Mouse (Mus musculus): ENCODE data around the gene 9530003J23Rik.
"Not testable (repeated sequence)": the region's sequence is repeated elsewhere in the genome, so short reads cannot be mapped to it uniquely, and the experiment has no call there.

Gene 9530003J23Rik

DNA sequence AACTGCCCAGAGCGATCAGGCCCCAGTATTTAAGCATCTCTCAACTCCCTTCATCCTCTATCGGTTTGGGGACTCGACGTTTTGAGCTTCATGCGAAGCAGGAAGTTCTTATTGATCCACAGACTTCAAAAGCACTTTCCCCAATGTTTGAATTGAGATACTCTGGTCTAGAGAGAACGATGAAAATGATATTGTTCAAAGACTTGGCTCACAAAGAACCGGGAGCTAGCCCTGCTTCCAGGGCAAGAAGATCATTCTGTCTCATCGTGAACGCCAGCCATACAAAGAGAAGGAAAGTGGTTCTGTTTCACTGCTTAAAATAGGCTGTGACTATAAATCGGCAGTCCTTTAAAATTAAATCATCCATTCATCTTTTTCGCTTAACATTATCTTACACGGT is at the start of gene 9530003J23Rik:
Gene 9530003J23Rik (minus strand): TSS at position 101 of the 400 bp plus-strand sequence.
- no peak for DNase-seq (ENCODE audit: low spot score in 2 of 2)

DNA sequence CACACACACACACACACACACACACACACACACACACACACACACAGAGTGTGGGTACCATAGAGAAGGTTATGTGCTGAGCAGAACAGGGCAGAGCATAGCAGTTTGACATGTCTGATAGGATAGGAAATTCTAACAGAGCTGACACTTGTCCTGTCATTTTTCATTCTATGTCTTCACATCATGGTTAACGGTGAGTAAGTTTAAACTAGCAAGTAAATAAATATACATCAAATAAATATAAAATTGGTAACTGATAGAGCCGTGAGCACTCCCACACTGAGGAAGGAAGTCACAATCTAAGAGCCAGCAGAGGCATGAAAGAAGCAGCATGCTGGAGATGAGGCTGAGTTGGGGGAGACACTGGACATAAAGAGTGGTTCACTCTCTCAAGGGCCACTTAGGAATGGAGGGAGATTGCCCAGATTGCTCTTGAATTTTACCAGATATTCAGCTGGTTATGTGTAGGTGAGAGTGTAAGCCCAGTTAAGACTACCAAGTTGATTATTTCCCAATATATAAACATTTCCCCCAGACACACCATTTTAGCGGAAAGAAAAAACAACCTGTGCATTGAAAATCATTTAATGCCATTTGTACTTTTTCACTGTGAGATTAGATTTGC is 48.8 kb upstream of the 9530003J23Rik start:
- no peak for DNase-seq (ENCODE audit: low spot score in 2 of 2)

DNA sequence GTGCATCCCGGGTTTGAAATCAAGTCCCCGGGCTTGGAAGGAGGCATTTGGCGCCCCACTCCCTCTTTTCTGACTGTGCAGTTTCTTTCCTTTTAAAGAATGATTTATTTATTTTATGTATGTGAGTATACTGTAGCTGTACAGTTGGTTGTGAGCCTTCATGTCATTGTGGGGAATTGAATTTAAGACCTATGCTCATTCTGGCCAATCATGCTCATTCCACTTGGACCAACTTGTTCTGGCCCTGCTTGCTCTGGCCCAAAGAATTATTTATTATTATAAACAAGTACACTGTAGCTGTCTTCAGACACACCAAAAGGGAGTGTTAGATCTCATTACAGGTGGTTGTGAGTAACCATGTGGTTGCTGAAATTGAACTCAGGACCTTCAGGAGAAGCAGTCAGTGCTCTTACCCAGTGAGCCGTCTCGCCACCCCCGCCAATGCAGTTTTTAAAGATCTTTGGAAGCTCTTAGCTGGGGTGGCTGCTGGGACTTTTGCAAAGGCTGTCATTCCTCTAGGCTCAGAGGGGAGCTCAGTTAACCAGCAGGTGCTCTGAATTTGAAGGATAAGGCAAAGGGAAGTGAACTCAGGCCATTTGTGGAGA is 48.0 kb upstream of the 9530003J23Rik start:
- no peak for DNase-seq (ENCODE audit: low spot score in 2 of 2)

DNA sequence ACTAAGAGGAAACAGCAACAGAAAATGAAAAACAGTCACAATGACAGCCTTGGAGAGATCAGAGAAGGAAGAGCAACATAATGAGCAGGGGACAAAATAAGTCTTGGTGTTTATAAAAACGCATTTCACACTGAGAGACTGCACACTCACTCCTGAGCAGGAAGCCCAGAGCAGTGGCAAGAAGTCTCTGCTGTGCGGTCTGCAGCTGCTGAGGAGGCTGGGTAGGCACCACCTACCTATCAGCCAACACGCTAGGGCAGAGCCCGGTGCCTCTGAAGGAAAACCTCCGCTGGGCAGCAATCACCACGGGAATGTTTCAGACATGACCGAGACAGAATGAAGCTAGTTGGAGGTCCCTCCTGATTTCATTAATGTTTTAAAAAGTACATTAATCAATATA is 47.1 kb upstream of the 9530003J23Rik start:
- DNase-seq (ENCODE audit: low spot score in 2 of 2) = not testable (repeated sequence)

DNA sequence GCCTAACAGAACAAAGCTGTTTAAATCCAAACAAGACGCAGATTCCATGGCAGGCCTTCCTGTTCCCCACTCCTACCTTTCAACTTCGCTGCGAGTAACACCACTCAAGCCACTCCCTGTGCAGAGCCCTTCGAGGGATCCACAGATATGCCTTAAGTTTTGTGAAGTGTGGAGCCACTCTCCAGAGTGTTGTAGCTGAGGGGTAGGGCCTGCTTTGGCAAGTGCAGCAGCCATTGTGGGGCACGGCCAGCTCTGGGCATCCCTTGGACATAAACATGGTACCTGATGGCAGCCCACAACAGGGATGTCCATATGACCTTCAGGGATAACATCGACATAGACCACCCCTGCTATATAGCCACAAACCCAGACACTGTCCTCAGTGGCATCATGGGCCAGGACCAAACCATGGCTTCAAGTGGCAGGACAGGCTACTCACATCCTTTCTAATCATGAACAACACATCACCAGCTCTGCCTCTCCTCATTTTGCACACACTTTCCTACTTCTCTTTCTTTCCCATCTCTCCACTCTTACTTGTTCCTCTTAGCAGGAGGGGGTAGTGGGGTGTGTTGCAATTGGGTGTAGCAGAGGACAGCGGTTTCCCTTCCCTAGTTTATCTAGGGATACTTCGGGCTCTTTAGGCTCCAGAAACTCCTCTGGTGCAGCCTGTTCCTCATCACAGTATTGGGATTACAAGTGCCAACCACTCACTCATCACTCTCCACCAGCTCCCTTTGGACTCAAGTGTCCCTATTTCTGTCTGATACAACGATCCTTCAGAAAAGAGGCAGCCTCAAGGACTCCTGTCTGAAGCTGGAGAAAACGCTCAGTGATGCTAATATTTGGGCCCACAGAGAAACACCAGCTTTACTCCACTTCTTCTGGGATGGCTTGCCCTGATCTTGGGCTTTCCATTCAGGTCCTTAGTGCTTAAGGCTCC is 46.3 kb upstream of the 9530003J23Rik start:
- no peak for DNase-seq (ENCODE audit: low spot score in 2 of 2)

DNA sequence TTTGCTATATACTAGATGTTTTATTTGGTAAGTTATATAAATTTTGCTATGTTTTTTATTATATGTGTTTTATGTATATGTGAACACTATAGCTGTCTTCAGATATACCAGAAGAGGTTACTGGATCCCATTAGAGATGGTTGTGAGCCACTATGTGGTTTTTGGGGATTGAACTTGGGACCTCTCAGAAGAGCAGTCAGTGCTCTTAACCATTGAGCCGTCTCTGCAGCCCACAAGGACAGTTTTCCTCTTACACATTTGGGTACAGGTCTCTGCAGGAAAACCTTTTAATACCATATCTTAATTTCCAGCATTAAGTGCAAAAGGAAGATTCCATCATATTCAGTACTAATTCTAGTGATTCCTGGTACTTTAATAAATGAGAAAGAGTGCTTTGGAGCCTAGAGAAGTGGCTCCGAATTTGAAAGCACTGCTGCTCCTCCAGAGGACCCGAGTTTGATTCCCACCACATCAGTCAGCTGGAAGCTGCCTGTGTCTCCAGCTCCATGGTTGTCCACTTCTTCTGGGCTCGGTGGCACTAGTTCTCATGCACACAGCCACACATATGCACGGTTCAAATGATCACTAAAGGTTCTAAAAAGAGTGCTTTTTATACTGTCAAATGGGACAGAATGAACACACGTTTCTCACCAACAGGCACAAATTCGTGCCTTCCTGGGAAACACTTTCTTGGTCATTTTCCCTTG is 45.5 kb upstream of the 9530003J23Rik start:
- DNase-seq (ENCODE audit: low spot score in 2 of 2) = no peak

DNA sequence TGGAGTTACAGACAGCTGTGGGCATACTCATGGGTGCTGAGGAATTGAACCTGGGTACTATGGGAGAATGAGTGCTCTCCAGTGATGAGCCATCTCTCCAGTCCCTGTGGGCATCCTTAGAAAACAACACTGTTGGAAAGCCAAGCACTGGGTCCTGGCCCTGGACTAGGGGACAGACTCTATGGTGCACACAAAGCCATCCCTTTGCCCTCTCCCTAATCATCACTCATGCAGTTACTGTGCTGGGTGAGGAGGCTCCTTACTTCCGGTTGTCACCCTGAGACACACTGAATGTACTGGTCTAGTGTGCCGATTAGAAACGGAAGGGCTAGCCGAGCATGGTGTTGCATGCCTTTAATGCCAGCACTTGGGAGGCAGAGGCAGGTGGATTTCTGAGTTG is 44.7 kb upstream of the 9530003J23Rik start:
- DNase-seq (ENCODE audit: low spot score in 2 of 2) = not testable (repeated sequence)

DNA sequence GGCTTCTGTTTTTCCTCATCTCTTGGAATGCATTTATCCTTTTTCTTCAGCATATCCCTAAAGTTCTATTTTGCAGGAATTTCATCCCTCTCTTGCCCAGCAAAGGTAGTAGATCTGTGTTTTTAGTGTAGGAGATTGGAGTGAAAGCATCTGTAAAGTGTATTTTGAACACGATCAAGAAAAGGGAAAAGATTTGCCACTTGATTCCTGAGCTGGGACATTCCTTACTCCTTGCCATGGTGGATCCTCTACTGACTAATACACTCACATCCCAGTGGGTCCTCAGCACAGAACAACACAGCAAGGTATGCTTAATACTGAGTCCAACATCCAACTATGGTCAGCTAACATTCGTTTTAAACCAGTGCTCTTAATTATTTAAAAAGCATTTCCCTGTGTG is 44.0 kb upstream of the 9530003J23Rik start:
- DNase-seq (ENCODE audit: low spot score in 2 of 2) = no peak

DNA sequence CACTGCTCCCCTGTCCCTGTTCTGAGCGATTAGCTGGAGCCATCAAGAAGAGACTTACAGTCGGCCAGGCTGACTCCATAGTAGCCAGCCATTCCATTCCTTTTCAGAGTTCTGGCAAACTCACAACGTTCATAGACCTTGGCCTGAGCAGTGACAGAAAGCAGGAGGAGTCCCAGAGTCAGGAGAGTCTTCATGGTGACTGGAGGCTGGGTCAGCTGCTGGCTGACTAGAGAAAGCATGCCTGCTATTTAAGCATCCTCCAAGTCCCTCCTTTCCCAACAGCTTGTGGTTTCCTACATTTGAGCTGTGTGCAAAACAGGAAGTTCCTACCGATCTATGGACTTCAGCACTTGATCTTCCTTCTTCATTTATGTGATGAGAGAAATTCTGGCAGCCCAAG is 43.5 kb upstream of the 9530003J23Rik start, which contains the start of gene Lyz2:
Gene Lyz2 (minus strand): TSS at position 273 of the 400 bp plus-strand sequence.
- no peak for DNase-seq (ENCODE audit: low spot score in 2 of 2)

DNA sequence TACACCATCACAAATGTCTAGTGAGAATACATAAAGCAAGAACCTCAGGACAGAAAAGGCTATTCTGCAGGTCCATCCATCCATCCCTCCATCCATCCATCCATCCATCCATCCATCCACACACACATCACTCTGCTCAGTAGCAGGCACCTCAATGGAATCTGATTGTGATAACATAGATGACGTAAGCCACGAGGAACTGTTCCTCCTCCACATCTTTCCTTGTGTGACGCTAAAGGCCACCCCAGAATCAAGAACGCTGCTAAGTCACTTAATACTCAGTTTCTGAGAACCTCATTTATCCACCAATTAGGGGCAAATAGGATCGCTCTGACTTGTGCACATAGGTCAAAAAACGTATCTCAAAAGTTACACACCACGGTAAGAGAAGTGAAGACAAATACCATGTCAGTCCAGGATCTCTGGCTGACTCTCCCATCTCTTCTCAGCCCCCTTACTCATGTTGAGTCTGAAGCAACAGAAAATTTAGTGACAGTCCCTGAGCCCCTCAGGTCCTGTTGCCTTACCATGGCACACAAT is 42.9 kb upstream of the 9530003J23Rik start:
- DNase-seq (ENCODE audit: low spot score in 2 of 2) = no peak

DNA sequence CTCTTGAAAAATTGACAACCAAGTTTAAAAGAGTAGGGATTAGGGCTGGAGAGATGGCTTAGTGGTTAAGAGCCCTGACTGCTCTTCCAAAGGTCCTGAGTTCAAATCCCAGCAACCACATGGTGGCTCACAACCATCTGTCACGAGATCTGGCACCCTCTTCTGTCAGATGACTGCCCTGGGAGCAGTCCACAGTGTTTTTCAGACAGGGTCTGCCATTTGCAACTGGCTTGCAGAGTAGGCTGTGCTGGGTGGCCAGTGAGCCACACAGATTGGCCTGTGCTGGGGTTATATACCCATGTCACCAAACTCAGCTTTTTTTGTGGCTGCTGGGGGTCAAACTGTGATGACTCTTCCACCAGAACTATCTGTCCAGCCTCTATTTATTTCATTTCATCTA is 41.5 kb upstream of the 9530003J23Rik start:
- DNase-seq (ENCODE audit: low spot score in 2 of 2) = no peak

DNA sequence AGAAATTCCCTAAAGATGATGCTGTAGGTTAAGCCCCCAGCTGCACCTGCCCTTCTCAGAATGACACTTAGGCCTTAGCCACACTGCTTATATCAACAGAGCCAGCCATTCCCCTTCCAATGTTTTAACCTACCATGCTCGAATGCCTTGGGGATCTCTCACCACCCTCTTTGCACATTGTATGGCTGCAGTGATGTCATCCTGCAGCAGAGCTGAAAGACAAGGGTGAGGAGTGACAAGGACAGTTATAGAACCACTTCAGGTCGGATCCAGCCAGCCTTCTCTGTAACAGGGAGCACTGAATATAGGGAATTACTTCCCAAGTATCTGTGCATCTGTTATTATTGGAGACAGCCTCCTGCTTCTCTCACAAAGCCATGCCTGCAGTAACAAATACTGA is 40.0 kb upstream of the 9530003J23Rik start:
- not testable (repeated sequence) for DNase-seq (ENCODE audit: low spot score in 2 of 2)

DNA sequence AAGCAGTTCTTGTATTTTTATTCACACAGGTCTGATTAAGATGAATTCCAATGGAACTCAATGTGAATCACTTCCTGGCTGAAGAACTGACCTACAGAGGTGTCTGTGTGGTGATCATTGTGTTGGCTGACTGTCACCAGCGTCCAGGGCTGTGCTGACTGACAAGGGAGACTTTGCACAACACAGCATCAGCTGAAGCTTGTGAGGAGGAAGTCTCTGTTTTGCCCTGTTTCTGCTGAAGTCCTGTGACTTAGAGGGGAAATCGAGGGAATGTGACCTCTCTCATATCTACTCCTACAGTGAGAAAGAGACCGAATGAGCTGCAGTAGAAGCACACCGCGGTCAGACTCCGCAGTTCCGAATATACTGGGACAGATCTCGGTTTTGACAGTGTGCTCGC is 39.3 kb upstream of the 9530003J23Rik start:
- DNase-seq (ENCODE audit: low spot score in 2 of 2) = not testable (repeated sequence)

DNA sequence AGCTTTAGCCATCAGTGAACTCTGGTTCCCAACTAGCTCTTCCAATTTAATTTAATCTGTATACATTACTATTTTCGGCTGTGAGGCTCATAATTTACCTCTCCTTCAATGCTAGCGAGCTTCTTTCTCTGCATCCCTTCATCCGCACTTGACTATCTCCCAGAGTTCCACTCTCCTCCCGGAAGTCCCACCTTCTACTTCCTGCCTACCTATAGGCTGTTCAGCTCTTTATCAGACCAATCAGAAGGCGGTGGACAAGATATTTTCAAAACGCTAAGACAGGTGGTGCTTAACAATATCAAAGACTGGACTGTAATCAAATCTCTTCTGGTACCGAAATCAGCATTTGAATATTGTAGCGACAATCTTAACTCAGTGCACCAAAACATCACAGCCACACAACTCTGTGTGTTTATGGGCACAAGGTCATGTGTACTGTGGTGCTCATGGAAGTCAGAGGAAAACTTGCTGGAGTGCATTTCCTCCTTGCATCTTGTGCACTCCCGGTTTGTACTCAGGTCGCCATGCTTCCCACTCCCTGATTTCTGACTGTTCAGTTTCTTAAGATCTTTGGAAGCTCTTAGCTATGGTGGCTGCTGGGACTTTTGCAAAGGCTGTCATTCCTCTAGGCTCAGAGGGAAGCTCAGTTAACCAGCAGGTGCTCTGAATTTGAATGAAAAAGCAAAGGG is 37.3 kb upstream of the 9530003J23Rik start:
- DNase-seq (ENCODE audit: low spot score in 2 of 2) = no peak

DNA sequence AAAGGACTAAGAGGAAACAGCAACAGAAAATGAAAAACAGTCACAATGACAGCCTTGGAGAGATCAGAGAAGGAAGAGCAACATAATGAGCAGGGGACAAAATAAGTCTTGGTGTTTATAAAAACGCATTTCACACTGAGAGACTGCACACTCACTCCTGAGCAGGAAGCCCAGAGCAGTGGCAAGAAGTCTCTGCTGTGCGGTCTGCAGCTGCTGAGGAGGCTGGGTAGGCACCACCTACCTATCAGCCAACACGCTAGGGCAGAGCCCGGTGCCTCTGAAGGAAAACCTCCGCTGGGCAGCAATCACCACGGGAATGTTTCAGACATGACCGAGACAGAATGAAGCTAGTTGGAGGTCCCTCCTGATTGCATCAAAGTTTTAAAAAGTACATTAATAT is 36.1 kb upstream of the 9530003J23Rik start:
- DNase-seq (ENCODE audit: low spot score in 2 of 2) = not testable (repeated sequence)

DNA sequence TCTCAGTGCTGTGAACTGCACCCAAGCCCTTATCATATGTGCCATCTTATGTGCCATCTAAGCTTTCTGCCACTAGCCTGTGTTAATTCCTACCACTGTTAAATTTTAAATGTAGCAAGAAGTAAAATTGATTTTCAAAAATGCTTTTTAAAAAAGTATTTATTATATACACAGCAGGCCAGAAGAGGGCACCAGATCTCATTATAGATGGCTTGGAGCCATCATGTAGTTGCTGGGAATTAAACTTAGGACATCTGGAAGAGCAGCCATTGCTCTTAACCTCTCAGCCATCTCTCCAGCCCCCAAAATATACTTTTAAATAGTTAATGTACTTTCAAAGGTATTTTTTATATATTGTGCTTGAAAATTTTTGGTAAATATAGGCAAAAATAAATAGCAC is 33.5 kb upstream of the 9530003J23Rik start:
- DNase-seq (ENCODE audit: low spot score in 2 of 2) = no peak

DNA sequence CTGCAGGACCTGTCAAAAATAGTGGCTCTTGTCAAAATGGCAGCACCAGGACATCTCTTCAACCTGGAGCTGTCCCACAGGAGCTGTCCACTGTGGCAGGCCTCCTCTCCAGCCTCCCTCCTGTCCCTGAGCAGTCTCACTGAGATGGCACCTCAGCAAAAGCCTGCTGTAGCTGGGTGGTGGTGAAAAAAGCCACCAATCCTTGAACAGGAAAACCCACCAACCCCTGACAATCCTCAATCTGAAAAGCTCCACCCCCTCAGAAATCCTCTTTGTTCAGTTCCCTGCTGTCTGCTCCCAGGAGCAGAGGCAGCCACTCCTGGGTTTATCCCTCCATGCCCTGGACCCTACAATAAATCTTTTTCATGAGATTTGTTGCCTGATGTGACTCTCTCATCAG is 21.4 kb upstream of the 9530003J23Rik start:
- no peak for DNase-seq (ENCODE audit: low spot score in 2 of 2)

DNA sequence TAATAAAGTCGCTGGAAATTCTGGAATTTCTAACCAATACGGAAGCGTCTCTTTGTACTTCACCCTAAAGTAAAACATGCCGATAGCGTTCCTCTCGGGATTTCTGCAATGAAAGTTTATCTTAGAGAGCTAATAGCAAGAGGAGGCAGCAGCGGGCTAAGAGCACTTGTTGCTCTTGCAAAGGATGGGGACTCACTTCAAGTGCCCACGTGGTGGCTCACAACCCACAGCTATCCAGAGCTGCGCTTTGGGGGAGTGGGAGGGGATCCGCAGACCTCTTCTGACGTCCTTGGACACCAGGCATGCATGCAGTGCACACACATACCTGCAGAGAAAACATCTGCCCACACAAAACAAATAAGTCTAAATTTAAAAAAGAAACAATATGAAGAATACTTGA is 2.6 kb downstream of the 9530003J23Rik start:
- DNase-seq (ENCODE audit: low spot score in 2 of 2) = no peak

DNA sequence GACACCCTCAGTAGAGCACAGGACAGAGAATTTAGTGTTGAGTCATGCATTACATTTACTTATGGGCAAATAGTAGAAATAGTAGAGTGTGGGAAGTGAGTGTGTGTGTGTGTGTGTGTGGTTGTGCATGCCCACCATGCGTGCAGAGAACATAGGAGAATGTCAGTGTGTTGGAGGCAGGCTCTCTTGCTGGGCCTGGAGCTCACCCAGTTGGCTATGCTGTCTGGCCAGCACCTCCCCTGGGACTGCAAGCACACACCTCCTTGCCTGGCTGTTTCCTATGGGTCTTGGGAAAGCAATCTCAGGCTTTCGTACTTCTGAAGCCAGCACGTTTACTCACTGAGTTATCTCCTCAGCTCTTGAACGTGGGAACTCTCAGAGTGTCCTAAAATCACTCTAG is 3.7 kb downstream of the 9530003J23Rik start:
- no peak for DNase-seq (ENCODE audit: low spot score in 2 of 2)

DNA sequence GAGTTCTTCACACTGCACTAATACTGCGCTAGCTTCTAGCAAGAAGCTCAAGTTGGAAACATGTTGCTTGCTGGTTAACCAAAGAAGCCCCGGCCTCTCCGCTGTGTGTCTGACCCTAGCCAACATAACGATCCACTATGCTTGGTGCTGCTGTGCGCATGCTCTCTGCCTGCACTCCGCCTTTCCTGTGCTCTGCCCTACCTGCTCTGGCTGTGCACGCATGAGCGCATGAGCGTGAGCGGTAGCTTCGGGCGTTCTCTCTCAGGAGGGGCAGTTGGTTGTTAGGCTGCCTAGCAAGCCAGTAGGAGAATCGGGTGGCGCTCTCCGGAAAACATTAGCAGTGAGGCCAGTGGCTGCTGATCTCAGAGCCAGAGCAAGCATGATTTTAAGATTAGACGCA is 8.7 kb downstream of the 9530003J23Rik start:
- no peak for DNase-seq (ENCODE audit: low spot score in 2 of 2)

DNA sequence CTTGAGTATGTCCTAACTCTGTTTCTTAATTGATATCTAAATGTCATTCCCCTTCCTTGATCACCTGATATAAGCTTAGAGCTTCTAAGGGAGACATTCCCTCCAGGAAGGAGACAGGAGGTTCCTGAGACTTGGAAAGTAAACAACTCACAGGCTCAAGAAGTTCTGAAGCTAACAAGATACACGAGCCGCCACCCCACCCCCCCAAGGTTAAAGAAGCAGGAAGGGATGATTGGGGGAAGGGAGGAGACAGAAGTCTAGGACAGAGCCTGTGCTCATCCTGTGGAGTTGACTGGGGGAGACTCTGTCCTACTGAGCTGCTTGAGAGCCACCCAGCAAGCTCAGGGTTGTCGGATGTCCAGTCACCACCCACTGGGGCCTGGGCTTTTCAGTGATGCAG is 12.5 kb downstream of the 9530003J23Rik start:
- no peak for DNase-seq (ENCODE audit: low spot score in 2 of 2)
